8 mouse cellular contexts compared by ENCODE assay signal in genomic region chr11:4703688-4704071, GRCm38 (mm10). TPM values are rescaled to one million over a fixed set of nuclear protein-coding genes. Genes with fewer than 3 reads are reported as not detected.
DNase-seq lines count a peak whose midpoint lies in the region; ATAC-seq and TF ChIP-seq lines count a peak whose summit lies in the region.

No protein-coding gene starts in this region.

- no peaks in the 10 kb centered on the region for H3K9me3 ChIP-seq in kidney, embryonic 16.5 days (ENCODE audit: low read length)
- H3K9me3 ChIP-seq in embryonic facial prominence, embryonic 10.5 days, result no peaks in the 10 kb centered on the region
- H3K9me3 ChIP-seq in intestine, embryonic 15.5 days, result no peaks in the 10 kb centered on the region
- no peaks in the 10 kb centered on the region for H3K9me3 ChIP-seq in midbrain, postnatal 0 days (ENCODE audit: low read length)

- WGBS in kidney, embryonic 16.5 days, result 4% methylated on average over 12 of the region's 12 CpGs
- WGBS in embryonic facial prominence, embryonic 10.5 days, result 8% methylated on average over 12 of the region's 12 CpGs
- 2% methylated on average over 12 of the region's 12 CpGs for WGBS in intestine, embryonic 15.5 days
- 6% methylated on average over 12 of the region's 12 CpGs for WGBS in midbrain, postnatal 0 days

- H3K27me3 ChIP-seq in kidney, embryonic 16.5 days (ENCODE audit: insufficient read depth, low read length), result no peaks in the 10 kb centered on the region
- H3K27me3 ChIP-seq in embryonic facial prominence, embryonic 10.5 days (replicated peaks; ENCODE audit: low read depth, poor library complexity, severe bottlenecking), result no peaks in the 10 kb centered on the region
- H3K27me3 ChIP-seq in intestine, embryonic 15.5 days (replicated peaks), result no peaks in the 10 kb centered on the region
- no peaks in the 10 kb centered on the region for H3K27me3 ChIP-seq in midbrain, postnatal 0 days (ENCODE audit: insufficient read depth, low read length)

- ATAC-seq in kidney, embryonic 16.5 days (ENCODE audit: low FRiP score, low TSS enrichment), result peak; percentile 14
- ATAC-seq in intestine, embryonic 15.5 days, result peak; percentile 23
- no peak for ATAC-seq in midbrain, postnatal 0 days (ENCODE audit: low FRiP score)
- no peak for ATAC-seq in activated CD4-positive, CD25-positive, alpha-beta regulatory T cell, adult 4 months

- H3K4me1 ChIP-seq in kidney, embryonic 16.5 days (ENCODE audit: insufficient read depth, low read length), result peaks cover 18% of the 10 kb centered on the region
- peaks cover 19% of the 10 kb centered on the region for H3K4me1 ChIP-seq in embryonic facial prominence, embryonic 10.5 days
- peaks cover 12% of the 10 kb centered on the region for H3K4me1 ChIP-seq in intestine, embryonic 15.5 days (replicated peaks)
- H3K4me1 ChIP-seq in midbrain, postnatal 0 days (ENCODE audit: insufficient read depth, low read length), result 0 out of 2 replicates have a peak, but pooled peaks cover 6% of the 10 kb centered on the region

- H3K4me3 ChIP-seq in kidney, embryonic 16.5 days (ENCODE audit: low read length), result peak overlapping the region; percentile 96
- H3K4me3 ChIP-seq in embryonic facial prominence, embryonic 10.5 days, result peak overlapping the region; percentile 83
- H3K4me3 ChIP-seq in intestine, embryonic 15.5 days (replicated peaks), result peak overlapping the region; percentile 76
- H3K4me3 ChIP-seq in midbrain, postnatal 0 days (ENCODE audit: low read depth, low read length), result peak overlapping the region; percentile 80

- H3K4me2 ChIP-seq in kidney, embryonic 16.5 days (replicated peaks; ENCODE audit: low read depth, low read length), result peak overlapping the region; percentile 86
- peak overlapping the region; percentile 71 for H3K4me2 ChIP-seq in intestine, embryonic 15.5 days (replicated peaks)
- H3K4me2 ChIP-seq in midbrain, postnatal 0 days (ENCODE audit: low read depth, low read length, poor library complexity, severe bottlenecking), result peak overlapping the region; percentile 91

- peak overlapping the region; percentile 84 for H3K27ac ChIP-seq in kidney, embryonic 16.5 days (ENCODE audit: low read length)
- H3K27ac ChIP-seq in embryonic facial prominence, embryonic 10.5 days (replicated peaks), result peak overlapping the region; percentile 92
- H3K27ac ChIP-seq in intestine, embryonic 15.5 days, result peak overlapping the region; percentile 74
- H3K27ac ChIP-seq in midbrain, postnatal 0 days (ENCODE audit: low read depth, low read length), result peak overlapping the region; percentile 74

- no peak for DNase-seq in kidney, postnatal 14 days
- no peak for DNase-seq in embryonic facial prominence, embryonic 10.5 days (ENCODE audit: low spot score)
- no peak for DNase-seq in midbrain, postnatal 0 days (ENCODE audit: low spot score)
- no peak for DNase-seq in urinary bladder, postnatal 36 days (ENCODE audit: low spot score in 2 of 2)
- DNase-seq in thymus, postnatal 14 days, result no peak

- H3K9ac ChIP-seq in kidney, embryonic 16.5 days (replicated peaks; ENCODE audit: low read length), result peak overlapping the region; percentile 98
- H3K9ac ChIP-seq in intestine, embryonic 15.5 days, result peak overlapping the region; percentile 88
- peak overlapping the region; percentile 90 for H3K9ac ChIP-seq in midbrain, postnatal 0 days (replicated peaks; ENCODE audit: low read length, poor library complexity, severe bottlenecking)

- TF ChIP-seq CTCF in midbrain, postnatal 0 days (IDR thresholded peaks at IDR 0.05), result peak; percentile 17

- peaks cover 16% of the 10 kb centered on the region for H3K36me3 ChIP-seq in kidney, embryonic 16.5 days (ENCODE audit: insufficient read depth, low read length)
- H3K36me3 ChIP-seq in embryonic facial prominence, embryonic 10.5 days (replicated peaks), result peaks cover 32% of the 10 kb centered on the region
- peaks cover 12% of the 10 kb centered on the region for H3K36me3 ChIP-seq in intestine, embryonic 15.5 days
- 0 out of 2 replicates have a peak, but pooled peaks cover 3% of the 10 kb centered on the region for H3K36me3 ChIP-seq in midbrain, postnatal 0 days (ENCODE audit: insufficient read depth, low read length)

RNA-seq across cellular contexts. Expression of gene Uqcr10, which starts 0.5 kb away (rescaled TPM):
- 915 and 962 TPM in 2 replicates for polyA plus RNA-seq in kidney, embryonic 16.5 days (2015; fragmentation: Nextera tagmentation; extraction: Ambion mirVana)
- polyA plus RNA-seq in embryonic facial prominence, embryonic 10.5 days (2016; fragmentation: Nextera tagmentation; extraction: Ambion mirVana), result 661 and 685 TPM in 2 replicates
- 1,117 and 1,212 TPM in 2 replicates for polyA plus RNA-seq in intestine, embryonic 15.5 days (2015; fragmentation: Nextera tagmentation; extraction: Ambion mirVana)
- total RNA-seq in midbrain, postnatal 0 days (2014; rRNA removed), result 294 and 403 TPM in 2 replicates
- 788 and 843 TPM in 2 replicates for polyA plus RNA-seq in midbrain, postnatal 0 days (2015; fragmentation: Nextera tagmentation; extraction: Ambion mirVana)
- polyA plus RNA-seq in activated CD4-positive, CD25-positive, alpha-beta regulatory T cell, adult 4 months (2017; shearing (Covaris generic)), result 100 to 1,000 TPM; 481 to 512 TPM

RNA-seq across cellular contexts. Expression of gene Zmat5, which starts 0.8 kb away (rescaled TPM):
- polyA plus RNA-seq in kidney, embryonic 16.5 days (2015; fragmentation: Nextera tagmentation; extraction: Ambion mirVana), result 70.9 and 71.8 TPM in 2 replicates
- 75.4 and 82.4 TPM in 2 replicates for polyA plus RNA-seq in embryonic facial prominence, embryonic 10.5 days (2016; fragmentation: Nextera tagmentation; extraction: Ambion mirVana)
- polyA plus RNA-seq in intestine, embryonic 15.5 days (2015; fragmentation: Nextera tagmentation; extraction: Ambion mirVana), result 60.9 and 63.0 TPM in 2 replicates
- total RNA-seq in midbrain, postnatal 0 days (2014; rRNA removed), result 25.9 and 28.2 TPM in 2 replicates
- polyA plus RNA-seq in midbrain, postnatal 0 days (2015; fragmentation: Nextera tagmentation; extraction: Ambion mirVana), result 43.5 and 51.7 TPM in 2 replicates
- 100 to 1,000 TPM; 127 to 144 TPM for polyA plus RNA-seq in activated CD4-positive, CD25-positive, alpha-beta regulatory T cell, adult 4 months (2017; shearing (Covaris generic))

RNA-seq across cellular contexts. Expression of gene Cabp7, which starts 42.9 kb away (rescaled TPM):
- polyA plus RNA-seq in kidney, embryonic 16.5 days (2015; fragmentation: Nextera tagmentation; extraction: Ambion mirVana), result 0.12 TPM in 2 replicates
- 0.19 and 0.57 TPM in 2 replicates for polyA plus RNA-seq in embryonic facial prominence, embryonic 10.5 days (2016; fragmentation: Nextera tagmentation; extraction: Ambion mirVana)
- 0.13 and 0.21 TPM in 2 replicates for polyA plus RNA-seq in intestine, embryonic 15.5 days (2015; fragmentation: Nextera tagmentation; extraction: Ambion mirVana)
- total RNA-seq in midbrain, postnatal 0 days (2014; rRNA removed), result 13.1 and 15.7 TPM in 2 replicates
- polyA plus RNA-seq in midbrain, postnatal 0 days (2015; fragmentation: Nextera tagmentation; extraction: Ambion mirVana), result 1.8 and 2.1 TPM in 2 replicates
- polyA plus RNA-seq in activated CD4-positive, CD25-positive, alpha-beta regulatory T cell, adult 4 months (2017; shearing (Covaris generic)), result under 1 TPM; 0.15 to 0.31 TPM

Comparison
In these comparisons a context has a peak if more than half of its experiments do, and no peak if none do; other contexts are left out.
1. ATAC-seq: peak in kidney, embryonic 16.5 days (single experiment) and intestine, embryonic 15.5 days (single experiment); none in midbrain, postnatal 0 days (single experiment) and activated CD4-positive, CD25-positive, alpha-beta regulatory T cell, adult 4 months (single experiment).
2. Peak in every context shown above with its lines, with median percentiles within 50 percentile points of each other: H3K27ac ChIP-seq, H3K4me2 ChIP-seq, H3K4me3 ChIP-seq and H3K9ac ChIP-seq.